Mouse (Mus musculus): ENCODE results near the gene H2-M2. TPM values are rescaled to one million over a fixed set of nuclear protein-coding genes. Genes with fewer than 3 reads are reported as not detected.
"Not testable (repeated sequence)": the region's sequence is repeated elsewhere in the genome, so short reads cannot be mapped to it uniquely, and the experiment has no call there.

H2-M2 gene
- not detected in 2 replicates for polyA plus RNA-seq (2011; ENCODE audit: insufficient read depth, insufficient read length, low replicate concordance, missing spikeins)

DNA sequence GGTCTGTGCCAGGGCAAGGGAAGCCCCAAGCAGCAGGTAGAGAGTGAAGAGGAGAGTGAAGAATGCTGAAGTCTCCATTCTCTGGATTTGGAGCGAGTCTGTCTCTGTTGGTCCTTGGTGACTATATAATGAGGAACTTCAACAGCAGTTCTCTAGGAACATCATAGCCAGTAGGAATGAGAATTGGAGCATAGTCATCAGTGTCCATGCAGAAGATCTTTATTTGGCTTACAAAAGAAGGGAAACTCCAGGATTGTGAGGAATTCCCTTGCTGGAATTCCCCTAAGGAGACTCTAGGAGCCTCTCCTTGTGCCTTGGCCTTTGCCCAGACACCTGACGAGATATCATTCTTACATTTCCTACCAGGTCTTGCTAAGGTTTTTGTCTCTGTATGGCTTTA is at the start of gene H2-M2:
TSS of gene H2-M2 (minus strand) at position 101 of the 400 bp plus-strand sequence.
- Histone ChIP-seq H3K4me3 (replicated peaks; ENCODE audit: control insufficient read depth, low read depth, low read length) (no peak within 1 kb of the TSS), H3K4me1 (ENCODE audit: control insufficient read depth, insufficient read depth, low read length) (no peaks in the 10 kb centered on the region), H3K27ac (ENCODE audit: control insufficient read depth, insufficient read depth, low read depth, low read length, poor library complexity) (no peak within 1 kb of the TSS)
- TF ChIP-seq CTCF (IDR thresholded peaks at IDR 0.05; ENCODE audit: control insufficient read depth, insufficient read depth, low read length) (no peak), POLR2A (IDR thresholded peaks at IDR 0.05; ENCODE audit: borderline replicate concordance, control insufficient read depth, low read depth, low read length) (no peak)
- WGBS, result 75% methylated on average over 2 of the region's 2 CpGs

DNA sequence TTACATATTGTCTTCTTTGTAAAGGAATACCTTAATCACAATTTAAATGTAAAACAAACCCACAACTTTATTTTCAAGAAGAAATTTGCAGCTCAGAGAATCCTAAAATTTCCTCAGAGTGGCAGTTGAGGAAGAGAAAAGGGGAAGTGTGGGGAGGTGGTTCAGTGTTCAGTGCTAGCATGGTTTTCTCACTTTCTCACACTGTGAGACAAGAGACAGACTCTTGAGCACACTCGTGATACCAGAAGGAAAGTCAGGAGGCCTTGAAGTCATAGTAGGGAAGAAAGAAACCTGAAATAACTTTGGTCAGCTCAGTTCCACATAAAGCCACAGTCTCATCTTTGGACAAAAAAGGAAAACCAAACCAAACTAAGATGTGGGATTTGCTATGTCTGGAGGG is 42.1 kb upstream of the H2-M2 start:
- H3K4me3 ChIP-seq (replicated peaks; ENCODE audit: control insufficient read depth, low read depth, low read length); H3K27ac ChIP-seq (ENCODE audit: control insufficient read depth, insufficient read depth, low read depth, low read length, poor library complexity); H3K4me1 ChIP-seq (ENCODE audit: control insufficient read depth, insufficient read depth, low read length): not testable (repeated sequence)
- WGBS, result 3% methylated on average over 1 of the region's 1 CpGs

DNA sequence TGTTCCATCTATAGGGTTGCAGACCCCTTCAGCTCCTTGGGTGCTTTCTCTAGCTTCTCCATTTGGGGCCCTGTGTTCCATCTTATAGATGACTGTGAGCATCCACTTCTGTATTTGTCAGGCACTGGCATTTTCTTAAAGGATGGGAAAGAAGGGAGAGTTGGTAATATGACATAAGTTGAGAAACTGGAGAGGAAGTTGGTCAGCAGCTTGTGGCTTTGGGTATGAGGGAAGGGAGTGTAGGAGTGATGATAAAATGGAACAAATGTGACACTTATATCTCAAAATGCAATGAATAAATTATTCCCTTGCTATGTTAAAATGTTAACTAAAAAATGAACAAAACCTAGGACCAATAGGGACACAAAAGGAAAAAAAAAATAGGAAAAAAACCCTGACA is 41.3 kb upstream of the H2-M2 start:
- not testable (repeated sequence) for H3K4me3 ChIP-seq (replicated peaks; ENCODE audit: control insufficient read depth, low read depth, low read length); H3K4me1 ChIP-seq (ENCODE audit: control insufficient read depth, insufficient read depth, low read length); H3K27ac ChIP-seq (ENCODE audit: control insufficient read depth, insufficient read depth, low read depth, low read length, poor library complexity)

DNA sequence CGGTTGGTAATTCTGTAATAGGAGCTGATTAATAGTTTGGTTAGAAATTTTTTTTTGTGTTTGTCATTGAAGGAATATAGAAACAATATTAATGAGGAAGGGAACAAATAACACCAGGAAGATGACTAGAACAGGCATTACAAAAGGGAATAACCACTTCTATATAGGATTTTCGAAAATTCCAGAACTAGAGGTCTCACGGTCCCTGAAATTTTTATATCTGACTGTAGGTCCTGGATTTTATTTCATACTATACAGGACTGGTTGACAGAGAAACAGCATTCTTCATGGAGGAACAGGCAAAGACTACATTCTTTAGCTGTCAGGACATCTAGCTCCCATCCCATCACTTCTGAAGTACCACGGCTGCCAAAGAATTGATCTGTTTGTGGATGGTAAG is 24.4 kb upstream of the H2-M2 start, which contains the start of gene Olfr111:
TSS of gene Olfr111 (plus strand) at position 301 of the 400 bp plus-strand sequence.
- TF ChIP-seq POLR2A (IDR thresholded peaks at IDR 0.05; ENCODE audit: borderline replicate concordance, control insufficient read depth, low read depth, low read length), result no peak
- TF ChIP-seq CTCF (IDR thresholded peaks at IDR 0.05; ENCODE audit: control insufficient read depth, insufficient read depth, low read length), result no peak
- no peak within 1 kb of the TSS for H3K4me3 ChIP-seq (replicated peaks; ENCODE audit: control insufficient read depth, low read depth, low read length)
- no peaks in the 10 kb centered on the region for H3K4me1 ChIP-seq (ENCODE audit: control insufficient read depth, insufficient read depth, low read length)
- WGBS, result 82% methylated on average over 4 of the region's 4 CpGs
- no peak within 1 kb of the TSS for H3K27ac ChIP-seq (ENCODE audit: control insufficient read depth, insufficient read depth, low read depth, low read length, poor library complexity)

DNA sequence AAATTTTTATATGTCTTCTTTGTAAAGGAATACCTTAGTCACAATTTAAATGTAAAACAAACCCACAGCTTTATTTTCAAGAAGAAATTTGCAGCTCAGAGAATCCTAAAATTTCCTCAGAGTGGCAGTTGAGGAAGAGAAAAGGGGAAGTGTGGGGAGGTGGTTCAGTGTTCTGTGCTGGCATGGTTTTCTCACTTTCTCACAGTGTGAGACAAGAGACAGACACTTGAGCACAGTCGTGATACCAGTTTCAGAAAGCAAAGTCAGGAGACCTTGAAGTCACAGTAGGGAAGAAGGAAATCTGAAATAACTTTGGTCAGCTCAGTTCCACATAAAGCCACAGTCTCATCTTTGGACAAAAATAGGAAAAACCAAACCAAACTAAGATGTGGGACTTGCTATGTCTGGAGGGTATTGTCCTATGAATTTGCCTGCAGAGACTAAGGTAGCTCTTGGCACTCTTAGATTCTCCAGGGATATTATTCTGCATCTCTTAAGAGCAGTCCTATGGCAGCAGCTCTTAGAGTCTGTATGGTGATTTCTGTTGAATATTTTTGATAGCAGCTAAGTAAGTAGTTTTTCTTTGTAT is 8.7 kb upstream of the H2-M2 start, which contains the start of gene Olfr110:
TSS of gene Olfr110 (plus strand) at position 539 of the 589 bp plus-strand sequence.
- no peak within 1 kb of the TSS for H3K27ac ChIP-seq (ENCODE audit: control insufficient read depth, insufficient read depth, low read depth, low read length, poor library complexity)
- WGBS, result 6% methylated on average over 1 of the region's 1 CpGs
- no peak within 1 kb of the TSS for H3K4me3 ChIP-seq (replicated peaks; ENCODE audit: control insufficient read depth, low read depth, low read length)
- TF ChIP-seq CTCF (IDR thresholded peaks at IDR 0.05; ENCODE audit: control insufficient read depth, insufficient read depth, low read length), result no peak
- TF ChIP-seq POLR2A (IDR thresholded peaks at IDR 0.05; ENCODE audit: borderline replicate concordance, control insufficient read depth, low read depth, low read length), result no peak
- no peaks in the 10 kb centered on the region for H3K4me1 ChIP-seq (ENCODE audit: control insufficient read depth, insufficient read depth, low read length)

DNA sequence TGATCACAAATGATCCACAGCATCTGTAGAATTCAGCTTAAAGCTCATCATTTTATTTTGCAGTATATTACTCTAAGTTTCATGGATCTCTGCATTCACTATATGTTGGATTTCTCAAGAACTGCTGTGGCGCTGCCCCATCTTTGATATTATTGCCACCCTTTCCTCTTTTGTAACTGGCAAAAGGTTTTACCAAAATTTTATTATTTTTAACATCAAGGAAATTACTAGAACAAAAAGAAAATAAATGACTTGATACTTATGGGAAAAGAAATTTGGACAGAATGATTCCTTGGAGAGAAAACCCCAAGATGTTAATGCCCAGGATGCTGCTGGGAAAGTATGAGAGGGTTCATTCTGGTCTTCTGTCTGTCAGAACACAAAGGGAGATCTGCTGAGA is 24.7 kb downstream of the H2-M2 start, which contains the start of gene Olfr109:
TSS of gene Olfr109 (plus strand) at position 301 of the 400 bp plus-strand sequence.
- TF ChIP-seq POLR2A (IDR thresholded peaks at IDR 0.05; ENCODE audit: borderline replicate concordance, control insufficient read depth, low read depth, low read length) (no peak), CTCF (IDR thresholded peaks at IDR 0.05; ENCODE audit: control insufficient read depth, insufficient read depth, low read length) (no peak)
- 83% methylated on average over 1 of the region's 1 CpGs for WGBS
- Histone ChIP-seq H3K4me3 (replicated peaks; ENCODE audit: control insufficient read depth, low read depth, low read length) (no peak within 1 kb of the TSS), H3K27ac (ENCODE audit: control insufficient read depth, insufficient read depth, low read depth, low read length, poor library complexity) (no peak within 1 kb of the TSS), H3K4me1 (ENCODE audit: control insufficient read depth, insufficient read depth, low read length) (no peaks in the 10 kb centered on the region)

DNA sequence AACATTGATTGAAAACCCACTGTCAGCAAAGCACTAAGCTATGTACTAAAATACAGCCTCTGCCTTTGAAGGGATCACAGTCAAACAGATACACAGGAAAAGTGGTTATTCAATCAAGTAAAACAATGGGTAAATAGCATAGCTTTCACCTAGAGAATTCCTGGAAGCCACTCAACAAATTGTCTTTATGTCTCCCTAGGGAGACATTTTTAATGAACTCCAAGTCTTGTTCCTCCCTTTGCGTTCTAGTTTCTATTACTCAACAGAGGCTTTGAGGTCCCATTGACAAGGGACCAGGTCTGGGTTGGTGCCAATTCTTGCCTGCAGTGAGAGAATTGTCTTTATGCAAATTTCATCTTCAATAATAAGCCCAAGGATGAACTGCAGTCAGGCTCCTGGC is 38.2 kb downstream of the H2-M2 start, which contains the start of gene Olfr108:
TSS of gene Olfr108 (plus strand) at position 301 of the 400 bp plus-strand sequence.
- no peak for TF ChIP-seq CTCF (IDR thresholded peaks at IDR 0.05; ENCODE audit: control insufficient read depth, insufficient read depth, low read length)
- no peak for TF ChIP-seq POLR2A (IDR thresholded peaks at IDR 0.05; ENCODE audit: borderline replicate concordance, control insufficient read depth, low read depth, low read length)

More for the DNA sequence above, 38.2 kb downstream of the H2-M2 start, which contains the start of gene Olfr108:
- WGBS, result 74% methylated on average over 1 of the region's 1 CpGs
- H3K4me3 ChIP-seq (replicated peaks; ENCODE audit: control insufficient read depth, low read depth, low read length), result no peak within 1 kb of the TSS
- H3K27ac ChIP-seq (ENCODE audit: control insufficient read depth, insufficient read depth, low read depth, low read length, poor library complexity), result no peak within 1 kb of the TSS
- H3K4me1 ChIP-seq (ENCODE audit: control insufficient read depth, insufficient read depth, low read length), result no peaks in the 10 kb centered on the region

Other genes with a start within 250 kb of the H2-M2 start
- not detected in 2 replicates for gene Olfr97, start 246.2 kb downstream of the H2-M2 start, polyA plus RNA-seq (2011; ENCODE audit: insufficient read depth, insufficient read length, low replicate concordance, missing spikeins)
- gene Olfr98, start 219.8 kb downstream of the H2-M2 start, polyA plus RNA-seq (2011; ENCODE audit: insufficient read depth, insufficient read length, low replicate concordance, missing spikeins), result not detected in 2 replicates
- gene H2-M3, start 213.3 kb downstream of the H2-M2 start, polyA plus RNA-seq (2011; ENCODE audit: insufficient read depth, insufficient read length, low replicate concordance, missing spikeins), result 3.7 and 8.7 TPM in 2 replicates
- gene Olfr99, start 200.1 kb downstream of the H2-M2 start, polyA plus RNA-seq (2011; ENCODE audit: insufficient read depth, insufficient read length, low replicate concordance, missing spikeins), result not detected in 2 replicates
- not detected in 2 replicates for gene Olfr101, start 179.2 kb downstream of the H2-M2 start, polyA plus RNA-seq (2011; ENCODE audit: insufficient read depth, insufficient read length, low replicate concordance, missing spikeins)
- not detected in 2 replicates for gene Olfr102, start 166.5 kb downstream of the H2-M2 start, polyA plus RNA-seq (2011; ENCODE audit: insufficient read depth, insufficient read length, low replicate concordance, missing spikeins)
- not detected in 2 replicates for gene Olfr103, start 143.9 kb downstream of the H2-M2 start, polyA plus RNA-seq (2011; ENCODE audit: insufficient read depth, insufficient read length, low replicate concordance, missing spikeins)
- not detected in 2 replicates for gene Olfr104-ps, start 124.0 kb downstream of the H2-M2 start, polyA plus RNA-seq (2011; ENCODE audit: insufficient read depth, insufficient read length, low replicate concordance, missing spikeins)
- gene Olfr105-ps, start 104.5 kb downstream of the H2-M2 start, polyA plus RNA-seq (2011; ENCODE audit: insufficient read depth, insufficient read length, low replicate concordance, missing spikeins), result not detected in 2 replicates
- gene Olfr106-ps, start 93.2 kb downstream of the H2-M2 start, polyA plus RNA-seq (2011; ENCODE audit: insufficient read depth, insufficient read length, low replicate concordance, missing spikeins), result not detected in 2 replicates
- gene Olfr107, start 84.3 kb downstream of the H2-M2 start, polyA plus RNA-seq (2011; ENCODE audit: insufficient read depth, insufficient read length, low replicate concordance, missing spikeins), result not detected in 2 replicates
- not detected in 2 replicates for gene Olfr108, start 38.1 kb downstream of the H2-M2 start, polyA plus RNA-seq (2011; ENCODE audit: insufficient read depth, insufficient read length, low replicate concordance, missing spikeins)
- not detected in 2 replicates for gene Olfr109, start 24.6 kb downstream of the H2-M2 start, polyA plus RNA-seq (2011; ENCODE audit: insufficient read depth, insufficient read length, low replicate concordance, missing spikeins)
- 0.59 and 1.5 TPM in 2 replicates for gene Olfr110, start 8.9 kb upstream of the H2-M2 start, polyA plus RNA-seq (2011; ENCODE audit: insufficient read depth, insufficient read length, low replicate concordance, missing spikeins)
- gene Olfr111, start 24.5 kb upstream of the H2-M2 start, polyA plus RNA-seq (2011; ENCODE audit: insufficient read depth, insufficient read length, low replicate concordance, missing spikeins), result not detected in 2 replicates
- gene Olfr112, start 85.9 kb upstream of the H2-M2 start, polyA plus RNA-seq (2011; ENCODE audit: insufficient read depth, insufficient read length, low replicate concordance, missing spikeins), result not detected in 2 replicates
- gene Olfr113, start 94.1 kb upstream of the H2-M2 start, polyA plus RNA-seq (2011; ENCODE audit: insufficient read depth, insufficient read length, low replicate concordance, missing spikeins), result not detected in 2 replicates
- gene Olfr114, start 109.2 kb upstream of the H2-M2 start, polyA plus RNA-seq (2011; ENCODE audit: insufficient read depth, insufficient read length, low replicate concordance, missing spikeins), result not detected in 2 replicates
- not detected in 2 replicates for gene Olfr115, start 143.6 kb upstream of the H2-M2 start, polyA plus RNA-seq (2011; ENCODE audit: insufficient read depth, insufficient read length, low replicate concordance, missing spikeins)
- not detected in 2 replicates for gene Olfr116, start 143.6 kb upstream of the H2-M2 start, polyA plus RNA-seq (2011; ENCODE audit: insufficient read depth, insufficient read length, low replicate concordance, missing spikeins)
- gene Olfr117, start 180.2 kb upstream of the H2-M2 start, polyA plus RNA-seq (2011; ENCODE audit: insufficient read depth, insufficient read length, low replicate concordance, missing spikeins), result not detected in 2 replicates
- gene Olfr118, start 183.4 kb upstream of the H2-M2 start, polyA plus RNA-seq (2011; ENCODE audit: insufficient read depth, insufficient read length, low replicate concordance, missing spikeins), result not detected in 2 replicates
- gene Olfr119, start 213.0 kb upstream of the H2-M2 start, polyA plus RNA-seq (2011; ENCODE audit: insufficient read depth, insufficient read length, low replicate concordance, missing spikeins), result not detected in 2 replicates
- gene Olfr120, start 238.3 kb upstream of the H2-M2 start, polyA plus RNA-seq (2011; ENCODE audit: insufficient read depth, insufficient read length, low replicate concordance, missing spikeins), result not detected in 2 replicates